Mouse (Mus musculus) central nervous system, embryonic 14 days (tissue): Measurements from ENCODE around the gene Lgals4. TPM values are rescaled to one million over a fixed set of nuclear protein-coding genes. Genes with fewer than 3 reads are reported as not detected.

ENCODE experiments used
- polyA plus RNA-seq: library from polyadenylated mRNA; depleted of rRNA; stranded (reverse); fragments of >200 nt; gene quantifications from 2 replicates; pipeline ENCODE4 v1.2.3, GENCODE M21; 2012; rRNA removed

Gene Lgals4
- 7.4 and 9.6 TPM in 2 replicates for polyA plus RNA-seq

DNA sequence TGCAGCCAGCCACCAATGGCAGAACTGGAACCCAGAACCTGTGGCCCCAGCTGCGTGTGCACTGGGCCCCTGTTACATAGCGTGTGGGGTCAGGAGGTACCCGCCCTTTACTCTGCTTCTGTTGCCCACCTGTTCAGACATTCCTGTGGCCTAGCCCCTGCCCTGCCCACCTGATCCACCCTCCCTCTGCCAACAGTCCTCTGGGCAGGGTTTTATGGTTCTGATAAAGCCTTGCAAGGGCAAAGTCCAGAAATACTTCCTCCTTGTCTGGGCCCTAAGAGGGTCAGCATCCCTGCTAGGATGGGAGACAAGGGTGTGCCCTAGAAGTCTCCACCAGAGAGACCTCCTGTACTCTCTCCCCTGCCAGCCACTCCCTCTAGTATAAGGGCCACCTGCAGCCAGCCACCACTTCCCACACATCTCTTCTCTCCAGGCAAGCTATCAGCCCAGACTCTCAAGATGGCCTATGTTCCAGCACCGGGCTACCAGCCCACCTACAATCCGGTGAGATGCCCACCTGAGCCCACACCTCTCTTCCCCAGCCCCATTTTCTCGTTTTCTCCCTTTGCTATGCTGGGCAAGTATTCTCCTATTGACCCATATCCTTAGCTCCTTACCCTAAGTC, at the start of gene Lgals4:
Gene Lgals4 (plus strand): TSS at position 132 of the 625 bp plus-strand sequence.

GRCm38 (mm10) chr7:28788307-28789195, 45.1 kb upstream of the Lgals4 start, which contains the start of gene Rinl:
TSS of gene Rinl (plus strand) at chr7:28788969.

DNA sequence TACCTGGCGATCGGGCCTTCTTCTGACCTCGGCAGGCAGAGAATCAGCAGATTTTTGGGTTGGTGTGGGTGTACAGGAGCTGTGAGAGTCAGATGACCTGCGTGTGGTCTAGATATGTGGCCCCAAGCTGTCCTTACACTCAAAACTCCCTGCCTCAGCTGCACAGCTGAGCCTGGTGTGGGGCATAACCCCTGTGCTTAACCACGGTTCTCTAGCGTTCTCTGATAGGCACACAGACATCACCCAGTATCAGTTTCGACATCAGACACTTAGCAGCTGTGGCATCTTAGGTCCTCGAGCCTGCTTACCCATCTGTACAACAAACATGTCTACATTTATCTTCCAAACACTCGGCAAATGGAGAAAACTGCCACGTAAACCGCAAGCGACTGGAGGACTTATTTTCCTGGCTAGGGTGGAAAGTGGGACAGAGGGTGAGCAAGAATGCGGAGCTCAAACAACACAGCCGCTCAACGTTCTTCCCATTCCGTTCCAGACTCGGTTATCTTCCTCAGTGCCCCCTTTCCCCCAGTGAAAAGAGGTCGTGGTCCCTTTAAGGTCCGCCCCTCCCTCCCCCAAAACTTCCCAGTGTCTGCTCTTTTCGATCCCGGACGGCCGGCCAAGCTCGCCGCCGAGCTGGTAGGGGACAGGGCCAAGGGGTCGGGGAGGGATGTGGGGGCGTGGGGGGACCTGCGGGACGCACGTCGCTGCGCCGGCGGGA, 25.3 kb upstream of the Lgals4 start, which contains the start of gene Hnrnpl:
Gene Hnrnpl (plus strand): TSS at position 321 of the 721 bp plus-strand sequence.

GRCm38 (mm10) chr7:28824941-28825685, 8.5 kb upstream of the Lgals4 start, which contains the start of gene Ech1:
TSS of gene Ech1 (plus strand) at chr7:28825217.

GRCm38 (mm10) chr7:28863540-28863939, 29.9 kb downstream of the Lgals4 start, which contains the start of gene Lgals7:
TSS of gene Lgals7 (plus strand) at chr7:28863853.

GRCm38 (mm10) chr7:28881199-28881598, 47.5 kb downstream of the Lgals4 start, which contains the start of gene Capn12:
TSS of gene Capn12 (plus strand) at chr7:28881422.

Other genes starting within 250 kb of the Lgals4 start
- 66.8 and 66.9 TPM in 2 replicates for gene Samd4b, start 235.7 kb upstream of the Lgals4 start, polyA plus RNA-seq
- 20.4 and 22.5 TPM in 2 replicates for gene Pak4, start 235.7 kb upstream of the Lgals4 start, polyA plus RNA-seq
- gene Acp7, start 202.5 kb upstream of the Lgals4 start, polyA plus RNA-seq, result 0.05 and 0.28 TPM in 2 replicates
- 15.2 and 21.5 TPM in 2 replicates for gene Fbxo27, start 141.0 kb upstream of the Lgals4 start, polyA plus RNA-seq
- gene Fbxo17, start 117.0 kb upstream of the Lgals4 start, polyA plus RNA-seq, result 3.9 and 9.2 TPM in 2 replicates
- 76.2 and 79.2 TPM in 2 replicates for gene Mrps12, start 92.0 kb upstream of the Lgals4 start, polyA plus RNA-seq
- gene Sars2, start 91.9 kb upstream of the Lgals4 start, polyA plus RNA-seq, result 24.8 and 27.0 TPM in 2 replicates
- 0.38 and 1.3 TPM in 2 replicates for gene Ccer2, start 77.7 kb upstream of the Lgals4 start, polyA plus RNA-seq
- 122 and 125 TPM in 2 replicates for gene Sirt2, start 67.1 kb upstream of the Lgals4 start, polyA plus RNA-seq
- gene Nfkbib, start 66.3 kb upstream of the Lgals4 start, polyA plus RNA-seq, result 37.7 and 39.0 TPM in 2 replicates
- 1.2 and 1.6 TPM in 2 replicates for gene Rinl, start 44.9 kb upstream of the Lgals4 start, polyA plus RNA-seq
- 479 and 480 TPM in 2 replicates for gene Hnrnpl, start 25.3 kb upstream of the Lgals4 start, polyA plus RNA-seq
- gene Ech1, start 8.6 kb upstream of the Lgals4 start, polyA plus RNA-seq, result 74.0 and 89.9 TPM in 2 replicates
- gene Lgals7, start 30.0 kb downstream of the Lgals4 start, polyA plus RNA-seq, result 16.7 and 30.1 TPM in 2 replicates
- 0.06 and 0.08 TPM in 2 replicates for gene Capn12, start 47.6 kb downstream of the Lgals4 start, polyA plus RNA-seq
- 159 and 181 TPM in 2 replicates for gene Actn4, start 128.5 kb downstream of the Lgals4 start, polyA plus RNA-seq
- 433 and 449 TPM in 2 replicates for gene Eif3k, start 148.0 kb downstream of the Lgals4 start, polyA plus RNA-seq
- 7.6 and 9.0 TPM in 2 replicates for gene Map4k1, start 148.2 kb downstream of the Lgals4 start, polyA plus RNA-seq